Mouse (Mus musculus): ENCODE results near the gene Appl1. TPM values are rescaled to one million over a fixed set of nuclear protein-coding genes. Genes with fewer than 3 reads are reported as not detected.

Appl1 gene
- 2.1 and 4.7 TPM in 2 replicates for polyA plus RNA-seq (2012; ENCODE audit: low replicate concordance)

GRCm38 (mm10) chr14:26971106-26971789, at the start of gene Appl1:
Gene Appl1, minus strand, starts transcription at chr14:26971232.

DNA sequence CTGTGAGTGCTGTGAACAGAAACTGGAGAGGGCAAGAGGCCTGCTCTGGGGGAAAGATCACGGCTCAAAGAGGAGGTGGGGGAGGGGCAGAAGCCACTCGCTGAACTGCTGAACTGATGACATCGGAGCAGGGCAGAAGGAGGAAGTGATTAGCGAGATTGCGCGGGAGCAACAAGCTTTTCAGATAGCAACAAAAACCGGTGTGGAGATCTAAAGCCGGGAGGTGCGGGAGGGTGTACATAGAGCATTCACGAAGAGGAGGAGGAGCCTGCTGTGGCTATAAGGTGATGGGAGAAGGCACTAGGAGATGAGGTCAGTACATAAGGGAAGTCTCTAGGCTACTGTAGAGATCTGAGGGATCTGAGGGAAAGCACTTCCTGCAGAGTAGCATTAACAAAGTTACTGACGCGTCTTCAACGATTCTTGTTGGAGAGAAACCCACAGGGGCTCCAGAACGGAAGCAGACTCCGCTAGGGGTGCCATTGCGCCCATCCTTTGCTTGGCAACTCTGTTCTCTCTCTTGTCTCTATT, 23.2 kb upstream of the Appl1 start, which contains the start of gene Hesx1:
Gene Hesx1 (plus strand): TSS at position 206 of the 531 bp plus-strand sequence.

GRCm38 (mm10) chr14:26894392-26894791, 76.6 kb downstream of the Appl1 start, which contains the start of gene Asb14:
Gene Asb14, plus strand, starts transcription at chr14:26894557.

Other genes with a start within 250 kb of the Appl1 start
- gene Asb14, start 76.7 kb downstream of the Appl1 start, polyA plus RNA-seq (2012; ENCODE audit: low replicate concordance), result not detected in 2 replicates
- 0.19 TPM in 1 of 2 replicates, not detected in the other for gene Hesx1, start 23.2 kb upstream of the Appl1 start, polyA plus RNA-seq (2012; ENCODE audit: low replicate concordance)
- gene Il17rd, start 67.7 kb upstream of the Appl1 start, polyA plus RNA-seq (2012; ENCODE audit: low replicate concordance), result 0.04 TPM in 1 of 2 replicates, not detected in the other
- gene Arhgef3, start 143.7 kb upstream of the Appl1 start, polyA plus RNA-seq (2012; ENCODE audit: low replicate concordance), result 33.7 and 50.5 TPM in 2 replicates

Measured in hematopoietic multipotent progenitor cell, adult 10-12 weeks (in vitro differentiated cells).